Mouse (Mus musculus) stomach, postnatal 0 days (tissue): ENCODE data around the gene Pnp2. TPM values are rescaled to one million over a fixed set of nuclear protein-coding genes. Genes with fewer than 3 reads are reported as not detected.
"Not testable (repeated sequence)": the region's sequence is repeated elsewhere in the genome, so short reads cannot be mapped to it uniquely, and the experiment has no call there.

ENCODE experiments used
- ATAC-seq: fragments of 200-750 bp; cut with Nextera tagmentation; 2 replicates; pipeline ENCODE4 v1.8.0; 2017; ENCODE audit not compliant: low FRiP score, low TSS enrichment
- DNase-seq: peaks from one replicate; pipeline ENCODE4 v3.0.0-alpha.2; 2016; ENCODE audit warnings: low spot score
- H3K27ac ChIP-seq: fragments of 300-500 bp; sonication (generic); replicated peaks from 2 replicates; pipeline ENCODE4 v1.5.1; 2014; ENCODE audit warnings: mild to moderate bottlenecking, control low read depth
- H3K27me3 ChIP-seq: fragments of 300-500 bp; sonication (generic); 2 replicates; pipeline ENCODE4 v1.6.1; 2014; ENCODE audit warnings: low read length; ENCODE audit not compliant: control insufficient read depth, insufficient read depth
- H3K36me3 ChIP-seq: fragments of 300-500 bp; sonication (generic); 2 replicates; pipeline ENCODE4 v1.6.1; 2014; ENCODE audit warnings: low read length, mixed read lengths; ENCODE audit not compliant: control insufficient read depth, insufficient read depth
- H3K4me1 ChIP-seq: fragments of 300-500 bp; sonication (generic); replicated peaks from 2 replicates; pipeline ENCODE4 v1.6.1; 2014; ENCODE audit warnings: antibody characterized with exemption; ENCODE audit not compliant: control insufficient read depth, insufficient read depth
- H3K4me2 ChIP-seq: fragments of 300-500 bp; sonication (generic); replicated peaks from 2 replicates; pipeline ENCODE4 v1.6.1; 2014; ENCODE audit warnings: low read depth, mild to moderate bottlenecking, control low read depth, moderate library complexity
- H3K4me3 ChIP-seq: fragments of 300-500 bp; sonication (generic); 2 replicates; pipeline ENCODE4 v1.5.1; 2014; ENCODE audit warnings: low read depth, low read length, control low read depth
- H3K9ac ChIP-seq: fragments of 300-500 bp; sonication (generic); 2 replicates; pipeline ENCODE4 v1.6.1; 2014; ENCODE audit warnings: mild to moderate bottlenecking, low read length, control low read depth, mixed read lengths
- H3K9me3 ChIP-seq: fragments of 300-500 bp; sonication (generic); 2 replicates; pipeline ENCODE4 v1.6.1; 2016; ENCODE audit warnings: low read length; ENCODE audit not compliant: control insufficient read depth
- CTCF ChIP-seq: IDR thresholded peaks from 2 replicates; pipeline ENCODE4 v1.5.1; 2016; ENCODE audit warnings: antibody characterized with exemption, low read depth, mild to moderate bottlenecking, moderate library complexity
- EP300 ChIP-seq: optimal IDR thresholded peaks from 2 replicates; pipeline ENCODE3; 2016; ENCODE audit warnings: antibody characterized with exemption
- WGBS: fragments of 180-500 bp; shearing (Covaris S2); extraction: QIAGEN DNeasy Blood & Tissue Kit; methylation state at CpG from one replicate; pipeline ENCODE4 v1.1.7; 2014; 5-methylcytosine and 5-hydroxymethylcytosine counted together
- polyA plus RNA-seq: library from polyadenylated mRNA; unstranded; fragments of >200 nt; fragmentation: Nextera tagmentation; extraction: Ambion mirVana; gene quantifications from 2 replicates; pipeline ENCODE4 v1.2.1, GENCODE M21; 2015

Gene Pnp2
- polyA plus RNA-seq, 1 experiment from 2014 or later: 0.33 TPM

DNA sequence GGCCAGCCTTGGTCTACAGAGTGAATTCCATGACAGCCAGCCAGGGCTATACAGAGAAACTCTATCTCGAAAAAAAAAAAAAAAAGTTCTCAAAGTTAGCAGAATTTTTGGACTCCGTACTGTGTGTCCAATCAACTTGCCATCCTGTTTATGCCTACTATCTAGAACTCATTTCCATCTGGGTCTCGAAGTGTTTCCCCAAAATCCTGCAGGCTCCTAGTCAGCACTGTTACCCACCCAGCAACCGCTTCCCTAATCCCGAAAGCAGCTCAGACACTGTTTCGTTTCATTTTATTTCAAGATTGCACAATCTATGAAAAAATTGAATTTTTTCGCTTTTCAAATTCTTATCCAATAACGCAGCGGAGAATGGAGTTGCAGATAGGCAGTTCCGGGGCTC lies 305 bp upstream of the Pnp2 start:
- no peak for TF ChIP-seq EP300
- no peak for TF ChIP-seq CTCF
- Histone ChIP-seq H3K9me3 (no peaks in the 10 kb centered on the region), H3K9ac (no peak overlapping the region), H3K4me2 (no peak overlapping the region), H3K4me1 (no peaks in the 10 kb centered on the region), H3K4me3 (no peak overlapping the region), H3K36me3 (peaks cover 4% of the 10 kb centered on the region; the same call in 1 of the 2 replicates), H3K27me3 (no peaks in the 10 kb centered on the region), H3K27ac (no peak overlapping the region)
- WGBS: 77% methylated on average over 10 of the region's 10 CpGs
- DNase-seq: no peak
- ATAC-seq: no peak

DNA sequence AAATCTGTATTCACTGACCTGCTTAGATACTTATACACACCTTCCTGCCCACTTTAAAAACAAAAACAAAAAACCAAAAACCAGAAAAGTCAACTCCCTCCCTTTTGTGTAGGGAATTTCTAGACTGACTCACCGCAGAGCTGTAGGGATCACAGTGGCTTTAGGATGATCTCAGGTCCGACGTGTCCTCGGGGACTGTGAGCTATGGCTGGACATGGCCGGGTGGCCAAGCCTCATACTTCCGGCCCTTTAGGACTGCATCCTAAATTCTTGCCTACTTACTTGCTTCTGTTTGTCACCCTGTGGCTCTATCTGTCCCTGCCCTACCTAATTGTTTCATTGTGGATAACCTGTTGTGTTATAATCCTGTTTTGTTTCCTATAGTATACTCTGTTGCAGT lies 932 bp downstream of the Pnp2 start:
- not testable (repeated sequence) for H3K9ac ChIP-seq, H3K4me3 ChIP-seq, H3K4me2 ChIP-seq, H3K27me3 ChIP-seq, DNase-seq, ATAC-seq, H3K9me3 ChIP-seq, H3K27ac ChIP-seq, H3K4me1 ChIP-seq, H3K36me3 ChIP-seq
- WGBS: 77% methylated on average over 6 of the region's 6 CpGs

DNA sequence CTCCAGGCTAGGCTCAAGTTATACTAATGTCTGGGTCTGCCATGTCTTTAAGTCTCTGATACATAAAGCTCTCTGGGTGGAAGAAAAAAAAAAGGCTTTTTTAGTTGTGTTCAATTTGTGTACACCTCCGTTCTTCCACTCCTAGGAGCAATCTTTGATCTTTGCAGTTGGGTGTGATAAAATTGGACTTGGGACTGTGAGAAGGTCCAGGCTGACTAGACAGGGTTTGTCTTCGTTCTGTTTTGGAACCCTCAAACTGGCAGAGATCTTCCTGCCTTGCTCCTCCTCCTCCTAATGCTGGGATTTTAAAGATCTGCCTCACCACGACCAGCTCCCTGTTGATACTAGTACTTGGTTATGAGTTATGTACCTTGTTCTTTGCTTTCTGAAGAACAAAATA lies 1.4 kb downstream of the Pnp2 start:
- 55% methylated on average over 3 of the region's 3 CpGs for WGBS
- not testable (repeated sequence) for H3K4me2 ChIP-seq, H3K4me3 ChIP-seq, H3K27me3 ChIP-seq, H3K9ac ChIP-seq, DNase-seq, H3K36me3 ChIP-seq, ATAC-seq, H3K4me1 ChIP-seq, H3K27ac ChIP-seq, H3K9me3 ChIP-seq

GRCm38 (mm10) chr14:50958289-50958995 lies 2.6 kb downstream of the Pnp2 start:
- DNase-seq, H3K27ac ChIP-seq, H3K9me3 ChIP-seq, H3K36me3 ChIP-seq, H3K4me2 ChIP-seq, H3K4me3 ChIP-seq, H3K4me1 ChIP-seq, H3K9ac ChIP-seq, H3K27me3 ChIP-seq, ATAC-seq: not testable (repeated sequence)
- 80% methylated on average over 5 of the region's 5 CpGs for WGBS

DNA sequence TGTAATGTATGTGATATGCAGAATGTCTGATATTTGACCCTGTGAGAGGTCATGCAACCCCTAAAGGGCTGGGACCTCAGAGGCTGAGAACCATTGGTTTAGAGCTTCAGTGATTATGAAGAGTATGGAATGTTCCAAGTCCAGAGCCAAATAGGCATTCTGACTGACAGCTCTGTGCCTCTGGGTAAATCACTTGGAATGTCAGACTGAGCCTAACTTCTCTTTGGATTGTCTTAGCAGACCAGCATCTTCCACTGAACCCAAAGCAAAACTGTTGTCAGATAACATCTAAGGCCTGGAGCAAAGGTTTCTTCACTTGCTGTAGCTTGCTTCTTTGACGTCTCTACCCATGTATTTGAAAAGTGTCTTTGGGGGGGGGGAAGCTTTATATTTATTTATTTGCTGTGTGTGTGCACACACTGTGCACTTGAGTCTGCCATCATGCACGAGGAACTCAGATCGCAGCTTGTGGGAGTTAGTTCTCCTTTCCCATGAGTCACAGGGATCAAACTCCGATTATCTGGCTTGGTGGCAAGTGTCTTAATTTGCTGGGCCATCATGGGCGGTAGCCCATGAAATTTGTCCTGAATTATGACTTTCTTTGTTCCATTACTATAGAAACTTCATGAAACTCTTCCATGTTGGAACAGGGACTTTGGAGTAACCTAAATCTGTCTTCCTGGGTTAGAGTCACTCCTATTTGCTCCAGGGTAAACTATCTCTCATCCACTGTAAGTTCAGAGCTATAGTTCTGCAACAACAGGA lies 12.6 kb downstream of the Pnp2 start:
- 86% methylated on average over 5 of the region's 5 CpGs for WGBS
- H3K27me3 ChIP-seq: no peaks in the 10 kb centered on the region
- H3K9ac ChIP-seq: no peak overlapping the region
- no peaks in the 10 kb centered on the region for H3K4me1 ChIP-seq
- no peaks in the 10 kb centered on the region for H3K36me3 ChIP-seq
- TF ChIP-seq EP300 (no peak), CTCF (no peak)
- no peaks in the 10 kb centered on the region for H3K9me3 ChIP-seq
- DNase-seq (no peak), ATAC-seq (no peak)
- H3K4me3 ChIP-seq: no peak overlapping the region
- no peak overlapping the region for H3K27ac ChIP-seq
- no peak overlapping the region for H3K4me2 ChIP-seq

DNA sequence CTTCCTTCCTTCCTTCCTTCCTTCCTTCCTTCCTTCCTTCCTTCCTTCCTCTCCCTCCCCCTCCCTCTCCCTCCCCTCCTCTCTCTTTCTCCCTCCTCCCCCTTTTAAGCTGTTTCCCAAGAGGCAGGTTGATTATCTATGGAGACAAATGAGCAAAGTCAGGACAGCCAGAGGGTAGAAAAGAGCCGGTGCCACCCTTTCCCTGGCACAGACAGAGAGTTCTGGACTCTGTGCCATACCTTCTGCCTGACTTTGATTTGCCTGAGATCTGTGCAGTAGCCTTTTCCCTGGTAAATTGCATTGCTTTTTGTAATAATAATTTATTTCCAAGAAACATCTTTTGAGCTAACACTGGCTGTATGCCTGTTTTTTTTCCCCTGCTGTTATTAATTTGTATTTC lies 13.2 kb downstream of the Pnp2 start:
- no peaks in the 10 kb centered on the region for H3K27me3 ChIP-seq
- no peaks in the 10 kb centered on the region for H3K36me3 ChIP-seq
- DNase-seq: no peak
- H3K9me3 ChIP-seq: no peaks in the 10 kb centered on the region
- H3K9ac ChIP-seq: no peak overlapping the region
- no peak for TF ChIP-seq CTCF
- TF ChIP-seq EP300: no peak
- no peaks in the 10 kb centered on the region for H3K4me1 ChIP-seq
- 18% methylated on average over 1 of the region's 1 CpGs for WGBS
- ATAC-seq: no peak
- H3K4me3 ChIP-seq: no peak overlapping the region
- no peak overlapping the region for H3K27ac ChIP-seq
- H3K4me2 ChIP-seq: no peak overlapping the region
